Mouse (Mus musculus) adrenal gland, postnatal 36 days (tissue): ENCODE data around the gene Mms19. TPM values are rescaled to one million over a fixed set of nuclear protein-coding genes. Genes with fewer than 3 reads are reported as not detected.

ENCODE experiments used
- DNase-seq, 2 experiments: peaks; one replicate each; pipeline ENCODE4 v3.0.0; 2021; ENCODE audit warnings: mixed read lengths in 1 of 2
- total RNA-seq, 2 experiments: library from RNA; stranded (reverse); gene quantifications; 2 replicates each; pipeline ENCODE4 v1.2.3; 2021

Mms19 gene
- total RNA-seq, 2 experiments from 2014 or later, result 20.2 to 23.9 TPM

DNA sequence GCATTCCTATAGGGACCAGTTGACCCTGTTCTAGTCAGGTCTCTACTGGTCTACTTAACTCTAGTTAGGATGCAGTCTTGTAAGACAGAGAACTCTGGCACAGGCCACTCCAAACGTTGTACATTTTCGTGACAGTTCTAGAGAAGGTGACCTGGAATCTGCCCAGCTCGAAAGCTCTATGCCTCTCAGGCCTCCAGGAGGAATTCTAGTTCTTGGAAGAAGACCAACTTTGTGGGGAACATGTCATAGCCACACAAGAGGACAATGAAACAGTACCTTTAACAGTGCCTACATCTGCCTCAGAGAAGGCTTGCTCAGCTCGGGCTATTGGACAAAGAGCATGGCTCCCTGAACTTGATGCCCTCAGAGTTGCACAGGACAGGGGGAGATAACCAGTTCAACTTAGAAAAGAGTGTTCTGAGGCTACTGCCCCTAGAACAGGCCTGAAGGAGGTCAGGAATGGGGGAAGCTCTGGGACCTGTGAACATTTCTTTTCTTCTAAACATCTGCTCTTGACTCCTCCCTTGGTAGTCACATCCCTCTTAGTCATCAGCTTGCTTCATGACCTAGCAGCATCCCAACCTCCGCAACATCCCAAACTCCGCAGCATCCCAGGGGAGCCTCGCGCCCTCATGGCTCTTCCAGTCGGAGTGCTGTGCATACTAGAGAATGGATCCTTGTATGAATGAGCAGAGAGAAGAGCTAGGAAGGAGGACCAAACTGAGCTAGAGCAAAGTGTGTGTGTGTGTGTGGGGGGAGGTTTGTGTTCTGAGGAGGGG, 18.0 kb upstream of the Mms19 start:
- no peak for DNase-seq

DNA sequence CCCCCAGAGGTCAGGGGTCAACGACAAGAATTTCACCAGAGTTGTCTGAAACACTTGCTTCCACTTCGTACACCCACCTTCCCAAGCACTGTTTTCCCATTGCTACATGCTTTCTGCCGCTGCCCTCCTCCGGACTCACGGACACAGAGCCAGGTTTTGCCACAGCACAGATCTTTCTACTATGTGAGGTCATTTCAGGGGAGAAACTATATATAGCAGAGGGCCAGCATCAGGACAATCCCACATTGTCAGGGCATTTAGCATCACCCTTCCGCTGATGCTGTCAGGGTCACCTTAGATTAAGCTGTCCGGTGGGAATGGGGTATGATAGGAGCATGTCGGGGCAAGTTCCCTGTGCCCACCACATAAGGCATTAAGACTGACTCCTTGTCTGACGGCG, 16.1 kb upstream of the Mms19 start:
- DNase-seq, result no peak

DNA sequence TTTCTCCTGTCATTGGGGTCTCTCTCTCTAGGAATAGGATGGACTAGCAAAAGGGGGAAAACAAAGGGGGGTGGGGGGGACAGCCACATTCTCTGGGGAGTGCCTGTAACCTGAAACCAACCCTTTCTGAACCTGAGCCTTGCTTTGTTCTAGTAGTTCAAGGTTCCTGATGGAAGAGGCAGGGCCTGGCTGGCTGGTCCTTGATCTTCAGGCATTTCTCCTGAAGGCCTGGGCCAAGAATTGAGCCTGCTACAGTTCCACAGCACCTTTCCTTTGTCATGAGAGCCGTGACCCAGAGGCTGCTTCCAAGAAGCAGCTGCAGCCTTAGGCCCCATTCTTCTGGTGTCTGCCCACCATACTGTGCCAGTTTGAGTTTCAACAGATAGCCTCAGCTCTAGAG, 14.5 kb upstream of the Mms19 start:
- DNase-seq, result no peak

DNA sequence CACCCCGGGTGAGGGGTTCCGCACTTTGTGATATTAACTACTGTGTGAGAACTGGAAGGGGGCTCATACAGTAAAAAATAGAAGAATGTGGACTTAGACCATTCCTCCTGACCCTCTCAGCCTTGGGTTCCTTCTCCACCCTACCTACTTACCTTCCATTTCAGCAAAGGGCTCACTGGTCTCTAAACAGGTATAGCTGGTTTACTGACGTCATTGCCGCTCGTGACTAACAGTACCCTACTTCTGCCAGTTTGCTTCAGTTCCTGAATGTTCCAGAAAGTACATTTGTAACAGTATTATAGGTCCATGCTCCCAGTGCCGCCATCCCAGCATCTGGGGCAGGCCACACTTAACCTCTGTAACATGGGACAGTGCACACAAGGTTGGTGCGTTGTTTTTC, 13.1 kb upstream of the Mms19 start:
- no peak for DNase-seq

DNA sequence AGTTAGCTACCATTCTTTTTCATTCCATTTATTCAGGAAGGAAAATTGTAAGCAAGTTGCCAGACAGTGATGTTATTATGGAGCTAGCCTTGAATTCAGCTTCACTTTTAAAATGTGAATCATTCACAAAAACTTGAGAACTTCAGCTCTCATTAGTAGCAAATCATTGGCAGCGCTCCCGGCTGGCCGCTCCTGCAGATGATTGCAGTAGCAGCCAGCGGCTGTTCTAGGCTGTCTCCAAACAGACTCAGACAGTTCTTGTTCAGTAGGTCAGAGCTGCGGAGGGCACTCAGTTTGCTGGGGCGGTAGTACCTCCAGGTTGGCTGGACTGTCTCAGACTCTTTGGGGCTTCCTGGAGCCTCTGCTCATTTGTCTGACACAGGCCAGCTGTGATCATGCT, 12.5 kb upstream of the Mms19 start:
- peak; percentile 92 to 93 for DNase-seq

DNA sequence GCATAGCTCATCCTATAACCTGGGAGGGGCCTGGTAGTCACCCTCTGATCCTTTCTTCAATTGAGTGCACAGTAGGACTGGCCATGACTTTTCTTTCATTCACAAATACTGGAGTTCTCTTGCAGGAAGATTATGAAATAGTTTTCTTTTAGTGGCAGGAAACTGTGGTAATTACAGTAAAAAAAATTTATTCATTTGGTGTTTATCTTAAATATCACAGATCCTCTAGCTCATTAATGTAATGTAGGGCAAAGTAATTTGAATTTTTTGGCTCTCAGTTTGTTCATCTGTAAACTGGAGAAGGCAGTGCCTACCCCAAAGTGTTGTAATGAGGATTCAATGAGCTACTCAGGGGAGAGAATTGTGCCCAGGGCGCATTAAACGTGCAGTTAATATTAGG, 12.0 kb upstream of the Mms19 start:
- DNase-seq, result no peak

DNA sequence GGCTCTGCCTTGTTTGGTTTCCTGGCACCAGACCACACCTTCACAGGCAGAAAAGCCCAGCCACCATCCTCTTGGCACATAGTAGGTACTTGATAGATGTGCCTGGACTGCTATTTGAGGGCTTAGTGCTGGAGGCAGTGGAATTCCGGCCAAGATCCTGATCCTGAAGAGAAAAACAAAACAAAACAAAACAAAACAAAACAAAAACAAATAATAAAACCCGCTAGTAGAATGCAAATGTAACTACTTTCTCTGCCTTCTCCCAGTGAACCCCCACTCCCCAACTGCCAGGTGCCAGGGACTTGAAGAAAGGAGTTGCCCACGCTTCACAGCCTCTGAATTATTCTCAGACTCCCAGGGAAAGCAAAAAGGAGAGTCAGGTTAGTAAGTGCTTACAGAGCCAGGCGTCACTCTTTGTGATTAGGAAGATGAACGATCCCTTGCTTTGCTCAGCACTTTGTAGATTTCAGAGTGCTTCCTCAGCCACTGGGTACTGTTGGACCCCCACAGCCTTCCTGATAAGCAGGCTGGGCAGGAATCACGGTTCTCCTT, 11.0 kb upstream of the Mms19 start:
- no peak for DNase-seq

DNA sequence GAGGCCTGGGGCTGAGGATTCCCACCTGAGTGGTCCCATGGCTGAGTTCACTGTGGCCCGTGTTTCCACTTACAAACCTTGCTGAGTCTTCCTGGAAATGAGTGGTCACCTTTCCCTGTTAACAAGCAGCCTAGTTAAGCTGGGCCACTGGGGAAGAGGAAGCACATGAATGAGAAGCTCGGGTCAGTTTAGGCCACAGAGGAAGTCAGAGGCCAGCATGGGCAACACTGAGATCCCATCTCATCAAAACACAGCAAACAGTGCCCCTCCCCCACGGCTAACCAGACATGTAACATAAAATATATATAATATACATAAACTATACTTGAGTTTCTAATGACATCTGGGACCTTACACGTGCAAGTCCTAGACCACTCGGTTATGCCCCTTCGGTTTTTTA, 8.9 kb upstream of the Mms19 start:
- no peak for DNase-seq

DNA sequence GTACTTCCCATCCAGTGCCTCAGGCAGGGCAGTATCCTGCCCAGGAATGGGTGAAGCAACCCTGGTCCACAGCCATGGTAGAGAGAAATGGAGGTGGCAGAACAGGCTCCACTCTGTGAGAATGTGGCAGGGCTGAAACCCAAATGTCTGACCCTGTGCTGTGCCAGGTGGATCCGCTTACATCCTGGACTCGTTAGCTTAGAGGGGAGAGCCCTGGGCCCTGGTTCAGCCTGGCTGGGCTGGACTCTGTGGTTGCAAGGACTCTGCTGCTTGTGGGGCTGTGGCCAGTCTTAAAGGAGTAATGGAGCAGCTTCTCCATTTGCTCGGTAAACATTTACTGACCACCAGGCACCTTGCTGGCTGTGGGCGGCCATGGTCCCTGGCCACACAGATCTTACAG, 6.2 kb upstream of the Mms19 start:
- DNase-seq, result no peak

DNA sequence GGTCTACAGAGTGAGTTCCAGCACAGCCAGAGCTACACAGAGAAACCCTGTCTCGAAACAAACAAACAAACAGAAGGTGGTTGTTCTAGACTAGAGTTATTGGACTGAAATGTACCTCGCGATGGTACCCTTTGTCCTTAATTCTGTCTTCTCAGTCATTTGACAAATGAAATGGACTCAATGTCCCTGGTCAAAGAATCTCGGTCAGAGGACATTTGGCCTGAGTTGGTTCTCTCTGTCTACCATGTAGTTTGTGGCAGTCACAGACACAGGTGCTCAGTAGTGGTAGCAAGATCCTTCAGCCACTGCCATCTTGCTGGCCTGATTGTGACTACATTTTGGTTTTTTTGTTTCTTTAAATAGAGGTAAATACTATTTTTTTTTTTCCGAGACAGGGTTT, 5.0 kb upstream of the Mms19 start:
- DNase-seq, result no peak

DNA sequence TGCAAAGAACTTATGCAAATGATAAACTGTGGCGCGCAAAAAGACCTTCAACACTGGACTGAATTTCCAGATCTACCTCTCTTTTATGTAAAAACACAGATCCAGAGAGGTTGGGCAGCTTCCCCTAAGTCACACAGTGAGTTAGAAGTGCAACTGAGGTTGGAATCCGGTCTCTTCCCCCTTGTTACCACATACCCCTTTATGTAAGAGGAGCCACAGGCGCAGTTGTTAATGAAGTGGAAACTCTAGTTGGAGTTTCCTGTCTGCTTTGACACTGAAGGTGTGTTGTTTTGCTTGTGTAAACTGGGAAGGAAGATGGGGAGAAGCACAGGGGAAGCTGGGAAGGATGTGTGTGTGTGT, 1.8 kb upstream of the Mms19 start:
- no peak for DNase-seq

DNA sequence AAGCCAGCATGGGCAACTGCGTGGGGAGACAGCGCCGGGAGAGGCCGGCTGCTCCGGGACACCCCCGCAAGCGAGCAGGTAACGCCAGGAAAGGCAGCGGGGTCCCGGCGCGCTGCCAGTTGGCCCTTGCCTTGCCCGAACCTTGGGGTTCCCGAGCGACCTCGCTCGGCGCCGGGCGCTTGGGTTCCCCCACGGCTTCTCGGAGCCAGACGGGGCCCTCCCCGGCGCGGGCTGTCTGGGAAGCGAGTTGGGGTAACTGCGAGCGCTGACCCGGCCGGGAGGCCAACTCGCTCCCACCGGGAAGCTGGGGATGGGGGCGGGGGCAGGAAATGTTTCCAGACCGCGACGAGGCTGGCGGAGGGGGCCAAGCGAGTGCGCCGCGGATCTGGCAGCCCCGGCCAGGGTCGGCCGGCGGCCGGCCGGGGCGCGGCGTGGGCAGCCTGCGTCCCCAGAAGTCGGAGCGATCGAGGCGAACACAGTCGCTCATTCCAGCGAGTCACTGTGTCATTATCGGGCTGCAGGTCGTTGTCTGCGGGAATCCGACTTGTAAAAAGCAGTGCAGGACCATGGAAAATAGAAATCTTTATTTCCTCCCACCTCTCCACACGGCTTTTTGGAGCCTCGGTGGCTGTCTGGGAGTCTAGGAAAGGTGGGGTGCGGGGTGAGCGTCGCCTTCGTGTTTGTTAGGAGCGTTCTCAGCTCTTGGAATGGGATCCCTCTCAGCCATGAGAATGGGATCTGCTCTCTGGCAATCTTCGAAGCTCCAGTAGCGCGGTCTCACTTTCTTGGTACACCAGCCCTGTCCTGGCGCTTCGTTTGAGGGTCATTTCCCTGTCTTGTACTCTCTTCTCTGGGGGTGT, 1.2 kb upstream of the Mms19 start:
- DNase-seq, result peak; percentile 58 to 70

DNA sequence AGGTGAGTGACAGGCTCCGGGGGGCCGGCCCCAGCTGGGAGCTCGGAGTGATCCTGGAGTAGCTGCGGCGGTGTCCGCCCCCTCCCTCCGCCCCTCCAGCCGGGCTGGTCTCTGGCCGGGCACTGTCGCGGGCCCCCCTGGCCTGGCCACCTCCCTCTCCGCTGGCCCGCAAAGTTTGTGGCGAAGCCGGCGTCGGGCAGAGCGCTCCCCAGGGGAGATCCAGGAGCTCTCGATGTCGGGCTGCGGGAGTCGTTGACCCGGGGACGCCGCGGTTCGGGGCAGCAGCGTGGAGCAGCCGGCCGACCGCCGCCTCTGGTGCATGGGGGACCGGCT, 604 bp upstream of the Mms19 start, which contains the start of gene Ubtd1:
Gene Ubtd1 (plus strand): TSS at position 169 of the 333 bp plus-strand sequence.
- no peak for DNase-seq

DNA sequence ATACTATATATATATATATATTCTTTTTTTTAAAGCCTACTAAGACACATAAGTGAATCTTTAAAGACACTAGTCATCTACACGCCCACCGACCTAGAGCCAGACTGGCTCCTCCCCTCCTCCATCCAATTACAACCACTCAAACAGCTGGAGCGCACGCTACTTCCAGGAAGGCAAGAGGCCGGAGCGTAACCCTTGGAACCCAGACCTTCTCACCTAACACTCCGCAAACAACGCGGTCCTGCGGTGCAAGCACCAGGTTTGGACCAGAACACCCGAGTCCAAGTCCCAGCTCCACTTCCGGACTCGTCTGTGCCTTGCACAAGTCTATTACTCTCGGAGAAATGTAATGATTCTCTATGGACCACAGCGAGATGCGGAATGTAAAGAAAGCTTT, 537 bp downstream of the Mms19 start:
- DNase-seq, result peak; percentile 23 to 29

DNA sequence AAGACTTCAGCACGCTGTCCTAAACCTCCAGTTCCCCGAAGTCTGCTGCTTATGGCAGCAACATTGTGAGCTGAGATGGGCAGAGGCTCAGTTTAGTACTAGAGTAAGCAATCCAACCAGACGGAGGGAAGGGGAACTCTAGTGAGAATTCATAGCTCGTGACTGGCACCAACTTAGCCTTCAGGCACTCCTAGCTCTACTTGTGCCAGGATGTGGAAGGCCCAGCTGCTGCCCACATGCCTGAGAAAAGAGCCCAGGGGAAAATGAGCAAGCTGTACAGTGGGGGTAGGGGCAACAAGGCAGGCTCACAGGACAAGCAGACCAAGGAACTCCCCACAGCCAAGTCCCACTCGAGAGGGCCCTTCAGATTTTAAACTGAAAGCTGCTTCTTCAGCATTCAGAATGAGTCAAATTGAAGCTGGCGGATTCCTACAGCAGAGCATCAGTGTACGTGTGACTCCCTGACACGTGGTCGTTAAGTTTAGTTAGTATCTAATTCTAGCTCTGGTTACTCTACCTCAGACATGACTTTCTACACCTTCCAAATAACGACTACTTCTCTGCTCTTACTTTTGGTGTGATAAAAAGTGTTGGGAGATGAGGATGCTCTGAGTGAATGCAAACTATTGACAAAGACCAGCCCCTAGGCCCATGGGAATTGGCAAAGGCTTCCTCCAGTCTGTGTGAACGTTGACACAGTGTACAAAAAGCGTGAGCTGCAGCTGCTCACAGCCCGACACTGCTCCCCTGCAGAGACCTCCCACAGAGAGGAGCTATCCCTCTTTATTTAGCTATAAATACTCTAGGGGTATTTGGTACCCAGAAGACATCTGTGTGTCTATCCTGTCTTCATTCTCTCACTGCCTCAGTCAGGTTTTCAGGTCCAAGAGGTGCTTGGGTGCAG, 6.8 kb downstream of the Mms19 start:
- DNase-seq, result no peak

DNA sequence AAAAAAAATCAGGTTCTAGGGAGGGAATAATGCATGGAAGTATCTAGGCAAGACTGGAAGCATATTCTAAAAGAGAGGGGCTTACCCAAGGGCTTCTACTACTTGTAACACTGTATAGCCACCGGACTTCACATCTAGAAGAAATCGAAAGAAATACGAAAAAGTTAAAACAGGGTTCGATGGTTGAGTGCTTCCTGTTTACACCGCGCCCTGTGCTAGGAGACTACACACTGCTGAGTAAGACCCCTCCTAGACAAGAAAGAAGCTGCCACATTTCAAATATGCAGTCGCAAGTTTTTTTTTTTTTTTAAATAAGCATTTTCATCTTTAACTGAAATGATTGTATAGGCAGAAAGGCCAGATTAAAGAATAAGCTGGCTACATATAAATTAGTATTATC, 11.3 kb downstream of the Mms19 start:
- DNase-seq, result no peak

DNA sequence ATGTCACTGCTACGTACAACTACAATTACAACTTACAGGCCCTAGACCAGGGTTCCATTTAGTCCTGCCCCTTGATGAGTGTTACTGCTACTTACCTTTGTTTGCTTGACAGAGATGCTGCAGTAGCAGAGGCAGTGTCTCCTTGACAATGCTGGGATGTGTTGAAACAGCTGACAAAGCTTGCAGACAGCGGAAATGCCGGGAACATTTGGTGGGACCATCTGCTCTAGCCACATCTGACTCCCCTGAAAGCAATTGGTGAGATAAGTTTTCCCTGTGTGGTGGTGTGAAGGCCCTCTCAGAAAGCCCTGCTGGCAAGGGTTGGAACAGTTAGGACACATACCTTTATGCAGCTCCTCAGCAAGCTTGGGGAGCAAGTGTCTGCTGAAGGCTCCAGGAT, 27.4 kb downstream of the Mms19 start:
- DNase-seq, result no peak

DNA sequence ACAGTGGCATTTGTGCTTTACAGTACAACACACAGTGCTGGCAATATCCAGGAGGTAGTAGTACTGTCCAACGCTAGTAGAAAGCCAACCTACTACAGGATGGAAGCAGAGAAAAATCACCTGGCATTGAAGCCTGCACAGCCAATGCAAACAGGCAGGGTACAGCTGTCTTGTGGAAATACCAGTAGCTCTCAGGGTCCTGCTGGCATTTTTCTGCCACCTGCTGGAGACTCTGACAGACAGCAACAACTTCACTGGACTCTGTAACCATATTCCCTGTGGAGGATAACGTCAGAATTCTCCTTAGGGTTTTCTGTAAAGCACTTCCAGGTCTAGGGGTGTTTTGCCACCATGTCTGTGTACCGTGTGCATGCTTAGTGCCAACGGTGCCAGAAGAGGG, 28.7 kb downstream of the Mms19 start:
- peak; percentile 8 to 21 for DNase-seq

DNA sequence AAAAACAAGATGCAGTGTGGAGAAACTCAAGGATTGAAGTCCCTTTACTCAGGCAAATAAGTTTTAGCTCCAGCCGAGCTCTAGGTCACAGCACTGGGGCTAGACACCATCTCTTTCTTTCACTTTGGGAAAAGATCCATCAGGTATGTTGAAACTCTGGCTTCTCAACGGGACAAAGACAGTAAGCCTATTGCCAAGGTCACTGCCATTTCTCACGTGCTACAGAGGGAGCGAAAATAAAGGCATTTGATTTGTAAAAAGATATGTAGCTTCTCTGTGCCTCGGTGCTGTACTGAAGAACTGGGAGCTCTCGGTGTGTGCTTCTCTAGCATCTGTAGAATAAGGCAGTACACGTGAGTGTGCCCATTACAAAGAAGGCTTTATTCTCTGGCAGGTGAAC, 37.1 kb downstream of the Mms19 start:
- DNase-seq, result peak in 1 of 2 experiments; percentile 10

DNA sequence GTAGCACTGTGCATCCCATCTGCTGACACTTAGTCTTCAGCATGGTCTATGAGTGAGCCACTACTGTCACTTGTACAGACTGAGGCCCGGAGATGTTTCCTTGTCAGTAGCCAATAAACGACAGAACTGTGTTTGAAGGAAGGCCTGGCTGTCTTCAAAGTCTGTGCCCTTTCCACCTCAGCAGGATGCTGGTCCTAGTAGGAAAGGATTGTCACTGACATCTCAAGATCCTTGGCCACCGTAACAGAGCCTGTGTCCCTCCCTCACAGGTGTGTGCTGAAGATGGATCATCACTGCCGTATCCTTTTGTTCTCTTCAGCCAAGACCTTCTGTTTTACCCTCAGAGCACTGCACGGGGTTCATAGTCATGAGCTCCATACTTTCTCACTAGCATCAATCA, 42.4 kb downstream of the Mms19 start:
- DNase-seq, result no peak

DNA sequence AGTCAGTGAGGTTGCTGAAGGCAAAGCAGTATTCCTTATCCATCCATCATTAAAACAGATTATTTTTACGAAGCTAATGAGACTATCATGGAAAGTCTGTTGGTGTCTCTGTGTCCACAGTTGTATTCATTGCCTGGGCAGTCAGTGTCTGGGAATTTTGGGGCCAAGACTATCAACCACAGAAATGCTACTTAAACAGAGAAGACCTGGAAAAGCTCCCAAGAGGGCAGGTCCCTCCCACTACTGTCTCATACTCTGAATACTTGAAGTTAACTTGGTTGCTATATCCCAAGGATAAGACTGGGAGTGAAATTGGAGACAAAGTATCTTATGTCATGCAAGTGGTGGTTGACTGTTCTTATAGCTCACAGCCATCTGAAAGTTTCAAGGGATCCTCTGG, 45.0 kb downstream of the Mms19 start:
- no peak for DNase-seq

DNA sequence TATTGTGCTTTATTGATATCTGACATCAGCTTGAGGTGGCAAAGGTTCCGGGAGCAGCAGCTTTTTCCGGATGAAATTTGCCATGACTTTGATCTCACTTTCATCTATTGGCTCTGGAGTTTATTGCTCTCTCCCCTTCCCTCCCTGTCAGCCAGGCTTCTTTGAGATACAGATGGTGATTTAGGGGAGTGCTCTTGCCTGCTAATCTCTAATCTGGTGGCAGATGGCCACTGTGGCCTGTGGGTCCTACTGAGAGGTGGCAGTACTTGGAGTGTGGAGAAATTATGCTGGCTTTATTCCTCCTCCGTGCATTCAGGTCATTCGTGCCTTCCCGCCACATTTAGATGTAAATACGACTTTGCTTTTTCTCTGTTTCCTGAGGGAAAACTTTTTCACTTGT, 46.8 kb downstream of the Mms19 start:
- no peak for DNase-seq
